Mouse (Mus musculus) heart, embryonic 13.5 days (tissue): ENCODE results near the gene Lrrd1. TPM values are rescaled to one million over a fixed set of nuclear protein-coding genes. Genes with fewer than 3 reads are reported as not detected.
"Not testable (repeated sequence)": the region's sequence is repeated elsewhere in the genome, so short reads cannot be mapped to it uniquely, and the experiment has no call there.

Source experiments
- ATAC-seq: fragments of 200-750 bp; cut with Nextera tagmentation; 2 replicates; pipeline ENCODE4 v1.8.0; 2017; ENCODE audit warnings: moderate TSS enrichment; ENCODE audit not compliant: insufficient number of reproducible peaks, low FRiP score, low TSS enrichment; ENCODE audit errors: extremely low read depth
- H3K27ac ChIP-seq: fragments of 300-500 bp; sonication (generic); replicated peaks from 2 replicates; pipeline ENCODE4 v1.5.1; 2015; ENCODE audit warnings: moderate library complexity, mild to moderate bottlenecking, inconsistent platforms
- H3K27me3 ChIP-seq: fragments of 300-500 bp; sonication (generic); replicated peaks from 2 replicates; pipeline ENCODE4 v1.6.1; 2015; ENCODE audit warnings: mild to moderate bottlenecking, inconsistent platforms
- H3K36me3 ChIP-seq: fragments of 300-500 bp; sonication (generic); 2 replicates; pipeline ENCODE4 v1.6.1; 2015; ENCODE audit warnings: mild to moderate bottlenecking, inconsistent platforms
- H3K4me1 ChIP-seq: fragments of 300-500 bp; sonication (generic); 2 replicates; pipeline ENCODE4 v1.6.1; 2015; ENCODE audit warnings: inconsistent platforms
- H3K4me2 ChIP-seq: fragments of 300-500 bp; sonication (generic); 2 replicates; pipeline ENCODE4 v1.6.1; 2015; ENCODE audit warnings: inconsistent platforms, mild to moderate bottlenecking, moderate library complexity
- H3K4me3 ChIP-seq: fragments of 300-500 bp; sonication (generic); 2 replicates; pipeline ENCODE4 v1.5.1; 2015; ENCODE audit warnings: moderate library complexity, mild to moderate bottlenecking, inconsistent platforms
- H3K9ac ChIP-seq: fragments of 300-500 bp; sonication (generic); 2 replicates; pipeline ENCODE4 v1.6.1; 2015; ENCODE audit warnings: inconsistent platforms, mild to moderate bottlenecking, moderate library complexity
- H3K9me3 ChIP-seq: fragments of 300-500 bp; sonication (generic); 2 replicates; pipeline ENCODE4 v1.6.1; 2016; ENCODE audit warnings: inconsistent platforms
- WGBS: fragments of 180-500 bp; shearing (Covaris S2); methylation state at CpG from one replicate; pipeline ENCODE4 v1.1.7; 2015; ENCODE audit warnings: mixed read lengths; 5-methylcytosine and 5-hydroxymethylcytosine counted together
- polyA plus RNA-seq: library from polyadenylated mRNA; unstranded; fragments of >200 nt; fragmentation: Nextera tagmentation; extraction: Ambion mirVana; gene quantifications from 2 replicates; pipeline ENCODE4 v1.2.1, GENCODE M21; 2015

Lrrd1 gene
- polyA plus RNA-seq, 1 experiment from 2014 or later = 0.27 TPM

GRCm38 (mm10) chr5:3870161-3870560, 25.2 kb downstream of the Lrrd1 start:
- H3K36me3 ChIP-seq = no peaks in the 10 kb centered on the region
- no peak overlapping the region for H3K4me2 ChIP-seq
- no peaks in the 10 kb centered on the region for H3K27me3 ChIP-seq
- no peak overlapping the region for H3K9ac ChIP-seq
- no peak for ATAC-seq
- H3K4me3 ChIP-seq = no peak overlapping the region
- WGBS = 33% methylated on average over 4 of the region's 4 CpGs
- no peaks in the 10 kb centered on the region for H3K9me3 ChIP-seq
- H3K4me1 ChIP-seq = 0 out of 2 replicates have a peak, but pooled peaks cover 3% of the 10 kb centered on the region
- no peak overlapping the region for H3K27ac ChIP-seq

GRCm38 (mm10) chr5:3872348-3872747, 27.4 kb downstream of the Lrrd1 start:
- ATAC-seq = no peak

GRCm38 (mm10) chr5:3873485-3873884, 28.5 kb downstream of the Lrrd1 start:
- Histone ChIP-seq H3K9me3 (no peaks in the 10 kb centered on the region), H3K9ac (no peak overlapping the region)

More at GRCm38 (mm10) chr5:3872348-3872747, 27.4 kb downstream of the Lrrd1 start:
- Histone ChIP-seq H3K4me1 (0 out of 2 replicates have a peak, but pooled peaks cover 3% of the 10 kb centered on the region), H3K36me3 (no peaks in the 10 kb centered on the region), H3K4me3 (no peak overlapping the region), H3K9me3 (no peaks in the 10 kb centered on the region), H3K4me2 (no peak overlapping the region), H3K9ac (no peak overlapping the region), H3K27ac (no peak overlapping the region), H3K27me3 (no peaks in the 10 kb centered on the region)
- WGBS = 52% methylated on average over 1 of the region's 1 CpGs

GRCm38 (mm10) chr5:3886862-3887261, 41.9 kb downstream of the Lrrd1 start:
- H3K4me1 ChIP-seq, ATAC-seq, H3K9ac ChIP-seq, H3K27ac ChIP-seq, H3K4me3 ChIP-seq, H3K9me3 ChIP-seq, H3K36me3 ChIP-seq, H3K27me3 ChIP-seq, H3K4me2 ChIP-seq: not testable (repeated sequence)
- WGBS = 78% methylated on average over 7 of the region's 7 CpGs

More at GRCm38 (mm10) chr5:3873485-3873884, 28.5 kb downstream of the Lrrd1 start:
- Histone ChIP-seq H3K4me2 (no peak overlapping the region), H3K4me1 (0 out of 2 replicates have a peak, but pooled peaks cover 3% of the 10 kb centered on the region), H3K36me3 (no peaks in the 10 kb centered on the region), H3K27me3 (no peaks in the 10 kb centered on the region), H3K4me3 (no peak overlapping the region), H3K27ac (no peak overlapping the region)
- ATAC-seq = no peak
- WGBS = 70% methylated on average over 3 of the region's 3 CpGs

- Histone ChIP-seq H3K4me3 (no peak overlapping the region), H3K27me3 (no peaks in the 10 kb centered on the region), H3K9ac (no peak overlapping the region), H3K27ac (no peak overlapping the region), H3K36me3 (no peaks in the 10 kb centered on the region), H3K4me1 (0 out of 2 replicates have a peak, but pooled peaks cover 7% of the 10 kb centered on the region), H3K4me2 (no peak overlapping the region), H3K9me3 (no peaks in the 10 kb centered on the region)
- no peak for ATAC-seq
Measured at GRCm38 (mm10) chr5:3889201-3889600, 44.2 kb downstream of the Lrrd1 start.

- not testable (repeated sequence) for H3K36me3 ChIP-seq, H3K27me3 ChIP-seq, H3K27ac ChIP-seq, H3K9me3 ChIP-seq, H3K4me1 ChIP-seq
- Histone ChIP-seq H3K4me3 (peak within 1 kb of the TSS; percentile 50), H3K4me2 (peak within 1 kb of the TSS; percentile 71), H3K9ac (peak within 1 kb of the TSS; percentile 75)
- 3% methylated on average over 9 of the region's 47 CpGs for whole genome bisulfite sequencing
- peak; percentile 100 for ATAC-seq
Measured at GRCm38 (mm10) chr5:3893459-3894293, 48.7 kb downstream of the Lrrd1 start, which contains the start of gene Mterf1a. Mterf1a (minus strand) TSS chr5:3893933.

- H3K9ac ChIP-seq, H3K4me1 ChIP-seq, H3K4me2 ChIP-seq, H3K36me3 ChIP-seq, H3K27me3 ChIP-seq, H3K27ac ChIP-seq, H3K9me3 ChIP-seq, ATAC-seq: not testable (repeated sequence)
- peak overlapping the region; percentile 30 for H3K4me3 ChIP-seq
- 91% methylated on average over 4 of the region's 4 CpGs for WGBS
Measured at GRCm38 (mm10) chr5:3894294-3894619, 49.3 kb downstream of the Lrrd1 start.

- ATAC-seq = no peak
- H3K4me2 ChIP-seq = no peak overlapping the region
- no peaks in the 10 kb centered on the region for H3K27me3 ChIP-seq
- H3K4me1 ChIP-seq = peaks cover 10% of the 10 kb centered on the region
- no peaks in the 10 kb centered on the region for H3K36me3 ChIP-seq
- H3K9me3 ChIP-seq = no peaks in the 10 kb centered on the region
- no peak overlapping the region for H3K9ac ChIP-seq
- WGBS = 38% methylated on average over 2 of the region's 2 CpGs
- H3K27ac ChIP-seq = no peak overlapping the region
- H3K4me3 ChIP-seq = no peak overlapping the region
Measured at GRCm38 (mm10) chr5:3905471-3905870, 60.5 kb downstream of the Lrrd1 start.

Other genes with a start within 250 kb of the Lrrd1 start
- gene Pex1, start 249.1 kb upstream of the Lrrd1 start, polyA plus RNA-seq = 9.7 and 13.0 TPM in 2 replicates
- 8.3 and 8.8 TPM in 2 replicates for gene Rbm48, start 248.6 kb upstream of the Lrrd1 start, polyA plus RNA-seq
- not detected in 2 replicates for gene Tmbim7, start 194.0 kb upstream of the Lrrd1 start, polyA plus RNA-seq
- gene Gatad1, start 188.0 kb upstream of the Lrrd1 start, polyA plus RNA-seq = 55.7 and 60.8 TPM in 2 replicates
- gene Ankib1, start 42.2 kb upstream of the Lrrd1 start, polyA plus RNA-seq = 6.0 and 6.1 TPM in 2 replicates
- 33.2 and 35.9 TPM in 2 replicates for gene Krit1, start 42.0 kb upstream of the Lrrd1 start, polyA plus RNA-seq
- gene Mterf1a, start 48.8 kb downstream of the Lrrd1 start, polyA plus RNA-seq = 5.2 TPM in 2 replicates
- 95.5 and 96.5 TPM in 2 replicates for gene Akap9, start 82.9 kb downstream of the Lrrd1 start, polyA plus RNA-seq